Mouse (Mus musculus) forebrain, embryonic 11.5 days (tissue): Measurements from ENCODE around the gene Maml2. TPM values are rescaled to one million over a fixed set of nuclear protein-coding genes. Genes with fewer than 3 reads are reported as not detected.

Experiments used
- ATAC-seq: fragments of 200-750 bp; cut with Nextera tagmentation; replicated peaks from 2 replicates; pipeline ENCODE4 v1.8.0; 2017; ENCODE audit warnings: moderate TSS enrichment; ENCODE audit not compliant: low FRiP score
- DNase-seq: peaks from one replicate; pipeline ENCODE4 v3.0.0-alpha.2; 2017; ENCODE audit warnings: low spot score
- H3K27ac ChIP-seq: fragments of 300-500 bp; sonication (generic); 2 replicates; pipeline ENCODE4 v1.5.1; 2014; ENCODE audit warnings: low read depth, low read length
- H3K27me3 ChIP-seq: fragments of 300-500 bp; sonication (generic); 2 replicates; pipeline ENCODE4 v1.6.1; 2014; ENCODE audit warnings: mild to moderate bottlenecking, low read length, mixed read lengths; ENCODE audit not compliant: control insufficient read depth, insufficient read depth
- H3K36me3 ChIP-seq: fragments of 300-500 bp; sonication (generic); 2 replicates; pipeline ENCODE4 v1.6.1; 2014; ENCODE audit warnings: mild to moderate bottlenecking, low read length, moderate library complexity, mixed read lengths; ENCODE audit not compliant: control insufficient read depth, insufficient read depth
- H3K4me1 ChIP-seq: fragments of 300-500 bp; sonication (generic); replicated peaks from 2 replicates; pipeline ENCODE4 v1.6.1; 2014; ENCODE audit warnings: low read length, mixed read lengths; ENCODE audit not compliant: control insufficient read depth, insufficient read depth
- H3K4me2 ChIP-seq: fragments of 300-500 bp; sonication (generic); 2 replicates; pipeline ENCODE4 v1.6.1; 2014; ENCODE audit warnings: low read depth, mild to moderate bottlenecking, low read length, moderate library complexity, mixed read lengths; ENCODE audit not compliant: severe bottlenecking
- H3K4me3 ChIP-seq: fragments of 300-500 bp; sonication (generic); 2 replicates; pipeline ENCODE4 v1.5.1; 2014; ENCODE audit warnings: low read depth, low read length
- H3K9ac ChIP-seq: fragments of 300-500 bp; sonication (generic); 2 replicates; pipeline ENCODE4 v1.6.1; 2014; ENCODE audit warnings: low read length
- H3K9me3 ChIP-seq: fragments of 300-500 bp; sonication (generic); 2 replicates; pipeline ENCODE4 v1.6.1; 2016; ENCODE audit warnings: low read length, mixed read lengths; ENCODE audit not compliant: control insufficient read depth
- WGBS: fragments of 180-500 bp; shearing (Covaris S2); extraction: QIAGEN DNeasy Blood & Tissue Kit; methylation state at CpG from one replicate; pipeline ENCODE4 v1.1.7; 2014; 5-methylcytosine and 5-hydroxymethylcytosine counted together
- polyA plus RNA-seq: library from polyadenylated mRNA; unstranded; fragments of >200 nt; fragmentation: Nextera tagmentation; extraction: Ambion mirVana; gene quantifications from 2 replicates; pipeline ENCODE4 v1.2.1, GENCODE M21; 2014

The Maml2 gene
- polyA plus RNA-seq, 1 experiment from 2014 or later: 9.8 TPM

DNA sequence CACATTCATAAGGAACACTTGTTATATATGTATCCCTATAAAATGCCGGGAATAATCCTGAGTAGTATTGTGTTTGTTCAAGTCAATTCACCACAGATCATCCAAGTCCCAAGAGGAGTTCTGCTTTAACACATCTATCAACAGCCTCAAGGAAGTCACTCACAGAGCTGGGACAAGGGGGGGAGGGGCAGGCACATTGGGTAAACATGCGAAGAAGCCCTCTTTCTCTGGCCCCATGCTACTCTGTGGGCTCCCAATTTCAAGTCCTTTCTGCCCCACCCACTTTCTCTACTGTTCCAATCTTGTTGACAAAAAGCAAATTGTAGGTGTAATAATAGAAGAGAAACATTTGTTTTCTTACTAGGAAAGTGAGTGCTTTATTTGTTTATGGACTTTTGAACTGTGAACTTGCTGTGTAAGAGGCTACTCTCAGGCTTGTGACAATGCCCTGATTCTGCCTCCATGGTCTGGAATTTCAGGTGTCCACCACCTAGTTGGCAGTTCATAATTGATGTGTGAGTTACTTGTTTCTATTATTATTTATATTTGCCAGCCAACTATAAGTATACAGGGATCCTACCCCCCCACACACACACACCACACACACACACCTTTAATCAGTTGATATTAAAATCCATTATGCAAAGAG, 131.8 kb downstream of the Maml2 start:
- Histone ChIP-seq H3K4me3 (no peak overlapping the region), H3K4me1 (peaks cover 3% of the 10 kb centered on the region; the same call in 1 of the 2 replicates), H3K9me3 (no peaks in the 10 kb centered on the region), H3K27me3 (no peaks in the 10 kb centered on the region), H3K4me2 (no peak overlapping the region), H3K9ac (no peak overlapping the region), H3K36me3 (no peaks in the 10 kb centered on the region), H3K27ac (no peak overlapping the region)
- ATAC-seq (no peak), DNase-seq (no peak)
- 63% methylated on average over 2 of the region's 2 CpGs for WGBS

DNA sequence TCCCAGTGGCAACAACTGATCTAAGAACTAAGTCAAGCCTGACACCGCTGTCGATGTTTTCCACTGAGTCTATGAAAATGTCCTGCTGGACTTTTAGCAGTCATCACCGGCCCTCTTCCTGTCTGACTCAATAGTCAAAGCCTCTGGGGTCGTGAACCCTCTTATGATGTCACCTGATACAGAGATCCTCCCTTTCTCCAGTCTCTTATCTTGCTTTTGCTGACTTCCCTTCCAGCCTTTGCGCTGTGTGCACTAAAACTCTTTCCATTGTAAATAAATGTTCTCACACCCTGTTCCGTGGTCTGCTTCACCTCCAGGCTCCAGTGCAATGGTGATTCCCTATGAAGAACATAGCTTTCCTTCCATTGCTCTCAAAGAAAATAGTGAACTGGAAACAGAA, 132.5 kb downstream of the Maml2 start:
- H3K27me3 ChIP-seq: no peaks in the 10 kb centered on the region
- no peak overlapping the region for H3K27ac ChIP-seq
- peaks cover 3% of the 10 kb centered on the region; the same call in 1 of the 2 replicates for H3K4me1 ChIP-seq
- no peaks in the 10 kb centered on the region for H3K36me3 ChIP-seq
- no peak overlapping the region for H3K9ac ChIP-seq
- no peak for DNase-seq
- no peak overlapping the region for H3K4me3 ChIP-seq
- H3K4me2 ChIP-seq: no peak overlapping the region
- no peaks in the 10 kb centered on the region for H3K9me3 ChIP-seq
- no peak for ATAC-seq
- 84% methylated on average over 6 of the region's 6 CpGs for WGBS

DNA sequence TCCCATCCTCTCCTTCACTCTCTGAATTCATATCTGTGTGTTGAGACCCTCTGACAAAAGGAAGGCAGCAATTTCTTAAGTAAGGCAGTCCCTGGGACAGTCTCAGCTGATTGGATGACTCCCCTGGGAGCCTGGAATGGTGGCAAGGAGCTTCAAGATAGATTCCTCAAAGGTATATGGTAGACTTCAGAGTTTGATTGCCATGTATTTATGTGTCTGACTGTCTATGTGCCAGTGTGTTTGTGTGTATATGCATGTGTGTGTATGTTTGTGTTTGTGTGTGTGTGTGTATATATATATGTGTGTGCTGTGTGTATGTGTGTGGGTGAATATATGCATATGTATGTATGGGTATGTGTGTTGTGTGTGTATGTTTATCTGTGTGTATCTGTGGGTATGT, 133.0 kb downstream of the Maml2 start:
- Histone ChIP-seq H3K9me3 (no peaks in the 10 kb centered on the region), H3K27me3 (no peaks in the 10 kb centered on the region), H3K4me1 (peaks cover 3% of the 10 kb centered on the region; the same call in 1 of the 2 replicates), H3K36me3 (no peaks in the 10 kb centered on the region), H3K4me2 (no peak overlapping the region), H3K27ac (no peak overlapping the region), H3K4me3 (no peak overlapping the region), H3K9ac (no peak overlapping the region)
- DNase-seq (no peak), ATAC-seq (no peak)

DNA sequence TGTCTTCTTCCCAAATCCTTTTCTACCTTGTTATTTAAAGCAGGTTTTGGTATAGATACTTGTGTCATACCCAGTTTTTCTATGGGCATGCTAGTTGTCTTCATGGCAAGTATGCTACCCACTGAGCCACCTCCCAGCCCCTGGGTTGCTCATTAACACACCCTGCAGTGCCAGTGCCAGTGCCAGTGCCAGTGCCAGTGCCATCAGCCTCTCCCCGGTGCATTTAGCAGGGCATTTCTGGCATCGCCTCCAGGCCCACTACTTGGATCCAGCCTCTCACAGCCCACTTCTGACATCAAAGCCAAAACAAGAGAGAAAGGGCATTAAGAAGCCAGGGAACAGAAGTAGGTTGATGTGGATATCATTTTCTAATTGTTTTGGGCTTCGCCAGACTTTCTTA, 133.9 kb downstream of the Maml2 start:
- Histone ChIP-seq H3K4me1 (peaks cover 3% of the 10 kb centered on the region; the same call in 1 of the 2 replicates), H3K4me2 (no peak overlapping the region), H3K9ac (no peak overlapping the region), H3K36me3 (no peaks in the 10 kb centered on the region), H3K27ac (no peak overlapping the region), H3K4me3 (no peak overlapping the region), H3K27me3 (no peaks in the 10 kb centered on the region), H3K9me3 (no peaks in the 10 kb centered on the region)
- no peak for ATAC-seq
- 93% methylated on average over 3 of the region's 3 CpGs for WGBS
- no peak for DNase-seq

DNA sequence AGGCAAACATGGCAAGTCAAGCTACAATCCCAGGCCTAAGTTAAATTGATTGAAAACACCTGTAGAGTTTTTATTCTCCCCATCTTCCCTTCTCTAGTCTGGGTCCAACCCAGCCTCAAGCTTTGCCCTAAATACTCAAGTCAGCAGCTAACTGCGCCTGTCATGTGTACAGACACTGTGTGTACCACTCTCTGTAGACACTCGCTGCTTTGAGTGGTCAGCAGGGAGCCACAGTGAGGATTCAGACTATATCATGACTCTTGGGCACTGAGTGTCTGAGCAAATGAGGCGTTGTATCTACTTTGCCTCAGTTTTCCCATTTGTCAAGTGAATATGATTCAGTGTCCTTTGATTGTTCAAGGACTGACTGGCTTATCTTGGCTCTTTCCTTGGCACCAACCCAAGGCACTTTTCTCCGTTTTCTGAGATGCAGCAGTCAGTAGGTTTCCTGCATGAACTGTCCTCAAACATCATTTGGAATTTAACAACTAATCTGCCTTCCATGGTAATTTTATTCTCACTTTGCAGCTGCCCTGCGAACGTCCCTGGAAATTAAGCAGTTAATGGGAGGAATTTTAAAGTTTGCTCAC, 135.8 kb downstream of the Maml2 start:
- no peak overlapping the region for H3K27ac ChIP-seq

DNA sequence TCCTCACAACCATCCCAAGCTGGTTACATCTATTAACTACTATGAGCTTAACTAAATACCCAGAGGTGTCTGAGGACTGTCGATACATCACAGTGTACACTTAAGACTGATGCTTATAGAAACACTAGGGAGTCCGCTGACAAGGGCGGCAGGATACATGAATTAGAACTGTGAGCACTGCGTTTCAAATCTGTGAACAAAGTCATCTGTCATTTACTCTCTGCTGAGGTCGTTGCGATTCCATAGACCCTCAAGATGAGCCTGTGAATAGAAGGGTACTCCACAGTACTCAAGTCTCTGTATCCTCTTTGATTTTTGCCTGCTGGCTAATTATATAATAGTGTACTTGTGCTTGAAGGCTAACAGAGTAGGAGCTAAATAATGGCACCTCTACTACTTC, 143.2 kb downstream of the Maml2 start:
- Histone ChIP-seq H3K36me3 (no peaks in the 10 kb centered on the region), H3K4me2 (no peak overlapping the region), H3K9me3 (no peaks in the 10 kb centered on the region; the same call in 1 of the 2 replicates), H3K4me3 (no peak overlapping the region), H3K27me3 (no peaks in the 10 kb centered on the region), H3K9ac (no peak overlapping the region), H3K27ac (no peak overlapping the region), H3K4me1 (no peaks in the 10 kb centered on the region)
- DNase-seq (no peak), ATAC-seq (no peak)
- WGBS: 71% methylated on average over 6 of the region's 6 CpGs

More for the DNA sequence above, 135.8 kb downstream of the Maml2 start:
- Histone ChIP-seq H3K9me3 (no peaks in the 10 kb centered on the region; the same call in 1 of the 2 replicates), H3K4me3 (no peak overlapping the region), H3K9ac (no peak overlapping the region), H3K36me3 (no peaks in the 10 kb centered on the region), H3K27me3 (no peaks in the 10 kb centered on the region), H3K4me1 (no peaks in the 10 kb centered on the region), H3K4me2 (no peak overlapping the region)
- DNase-seq (no peak), ATAC-seq (no peak)
- 91% methylated on average over 6 of the region's 6 CpGs for WGBS

DNA sequence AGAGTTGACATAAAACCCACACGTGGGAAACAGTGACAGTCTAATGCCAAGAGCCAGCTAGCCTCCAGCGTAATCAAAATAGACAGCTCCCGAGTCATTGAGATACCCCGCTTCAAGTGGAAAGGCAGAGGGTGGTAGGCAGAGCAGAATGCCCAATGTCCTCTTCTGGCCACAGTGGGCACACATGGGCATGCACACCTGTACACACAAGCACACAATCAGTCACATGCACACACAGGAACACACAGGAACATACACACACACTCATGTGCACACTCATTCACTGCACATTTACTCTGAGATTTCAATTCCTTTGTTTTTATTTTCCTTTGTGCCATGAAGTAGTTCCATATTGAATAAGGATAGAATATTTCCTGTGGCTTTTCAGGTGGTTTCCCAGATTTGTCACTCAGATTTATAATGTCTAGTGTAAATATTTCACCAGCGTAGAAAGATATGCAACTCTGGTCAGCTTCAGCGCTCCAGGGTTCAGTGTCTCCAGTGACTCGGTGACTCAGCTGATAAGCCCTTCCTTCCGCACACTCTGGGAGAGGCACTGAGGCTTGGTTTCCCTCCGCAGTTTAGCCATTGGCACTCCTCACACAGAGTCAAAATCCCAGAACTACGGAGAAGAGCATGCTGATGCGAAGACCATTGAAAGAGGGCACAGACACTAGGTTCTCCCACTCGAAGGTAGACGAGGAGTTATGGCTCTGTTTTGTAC, 144.4 kb downstream of the Maml2 start:
- WGBS: 83% methylated on average over 13 of the region's 13 CpGs
- Histone ChIP-seq H3K9me3 (no peaks in the 10 kb centered on the region; the same call in 1 of the 2 replicates), H3K36me3 (no peaks in the 10 kb centered on the region), H3K4me3 (no peak overlapping the region), H3K4me2 (no peak overlapping the region), H3K4me1 (no peaks in the 10 kb centered on the region), H3K27me3 (no peaks in the 10 kb centered on the region), H3K27ac (no peak overlapping the region), H3K9ac (no peak overlapping the region)
- DNase-seq (no peak), ATAC-seq (no peak)

DNA sequence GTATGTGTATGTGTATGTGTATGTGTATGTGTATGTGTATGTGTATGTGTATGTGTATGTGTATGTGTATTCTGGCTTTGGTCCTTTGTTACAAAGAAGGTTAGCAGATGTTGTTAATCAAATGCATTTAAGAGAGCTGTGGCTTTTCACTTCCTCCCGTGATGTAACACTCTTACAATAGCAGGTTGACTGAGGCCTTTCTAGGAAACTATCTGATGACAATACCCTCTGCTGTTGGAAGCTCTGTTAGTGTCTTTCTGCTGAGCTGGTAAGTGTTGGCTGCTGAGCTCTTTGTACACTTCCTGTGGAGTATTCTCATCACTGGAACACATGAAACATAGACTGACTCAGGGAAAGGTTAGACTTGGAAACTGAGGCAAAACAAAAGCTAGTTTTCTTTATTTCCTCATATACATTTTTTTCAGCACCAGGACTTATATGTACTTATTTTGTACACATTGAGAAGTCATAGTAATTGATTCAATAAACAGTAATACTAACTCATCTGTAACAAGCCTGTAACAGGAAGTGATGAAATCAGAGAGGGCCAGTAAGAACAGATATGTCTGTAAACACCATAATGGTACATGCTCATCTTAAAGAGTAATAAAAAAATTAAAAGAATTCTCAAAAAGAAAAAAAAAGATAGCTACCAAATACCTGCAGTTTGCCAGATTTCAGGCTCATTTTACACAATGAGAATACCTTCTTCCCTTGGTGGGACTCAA, 145.9 kb downstream of the Maml2 start:
- 55% methylated on average over 1 of the region's 1 CpGs for WGBS
- Histone ChIP-seq H3K4me1 (no peaks in the 10 kb centered on the region), H3K4me2 (no peak overlapping the region), H3K9me3 (no peaks in the 10 kb centered on the region), H3K36me3 (no peaks in the 10 kb centered on the region), H3K27me3 (no peaks in the 10 kb centered on the region), H3K4me3 (no peak overlapping the region), H3K27ac (no peak overlapping the region), H3K9ac (no peak overlapping the region)
- DNase-seq (no peak), ATAC-seq (no peak)
